Mouse (Mus musculus) cerebellum, postnatal 36 days (tissue): ENCODE results near the gene H2-T23.
A peak's percentile ranks its signal among the peaks of the same experiment; 100 is the strongest.

Source experiments
- DNase-seq, 2 experiments: peaks; one replicate each; pipeline ENCODE4 v3.0.0; 2021 to 2022; ENCODE audit warnings: mixed read lengths in 2 of 2

Gene H2-T23

DNA sequence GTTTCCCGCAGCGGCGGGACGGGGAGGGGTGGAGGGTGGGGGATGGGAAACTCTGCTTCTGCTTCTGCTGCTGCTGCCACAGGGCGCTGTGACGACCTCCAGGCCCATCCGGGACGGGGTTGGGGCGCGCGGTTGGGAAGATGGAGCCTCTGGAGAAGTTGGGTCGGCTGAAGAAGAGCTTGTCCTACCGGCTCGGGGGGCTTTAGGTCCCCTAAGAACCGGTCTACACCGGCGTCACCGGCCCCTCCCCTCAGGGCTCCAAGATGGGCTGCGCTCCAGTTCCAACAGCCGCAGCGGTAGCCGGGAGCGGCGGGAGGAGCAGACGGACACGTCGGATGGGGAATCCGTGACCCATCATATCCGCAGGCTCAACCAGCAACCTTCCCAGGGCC lies 52.3 kb downstream of the H2-T23 start:
- peak; percentile 59 to 67 for DNase-seq
